Mouse (Mus musculus) T-helper 1 cell (primary cell): ENCODE measurements around the gene Mettl13.

Experiments used
- in situ Hi-C: fragments of 300-600 bp; cut with MboI, MseI; formaldehyde crosslinking; loops from one replicate; pipeline ENCODE4 v1.15.1; 2025; ENCODE audit warnings: high pct_unique_total_duplicates

Mettl13 gene

GRCm38 (mm10) chr1:162533766-162534560 lies 14.4 kb downstream of the Mettl13 start:
- in situ Hi-C loops, result loop anchor here (5.0 kb wide), 1 partner anchor 128 kb away; no protein-coding TSS in a partner anchor

DNA sequence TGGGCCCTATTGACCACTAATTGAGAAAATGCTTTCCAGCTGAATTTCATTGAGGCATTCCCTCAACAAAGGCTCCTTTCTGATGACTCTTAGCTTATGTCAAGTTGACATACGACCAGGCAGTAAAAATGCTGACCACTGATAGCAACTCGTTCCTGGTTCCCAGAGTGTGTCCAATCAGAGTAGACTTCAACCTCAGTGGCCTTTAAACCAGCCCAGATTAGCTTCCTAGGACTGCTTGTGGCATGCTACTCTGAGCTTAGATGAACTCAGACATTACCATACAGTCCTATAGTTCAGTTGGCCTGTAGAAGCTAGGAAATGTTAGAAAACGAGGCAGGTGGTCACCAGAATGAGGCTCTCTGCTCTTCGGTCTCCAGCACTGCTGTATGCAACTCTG lies 16.0 kb downstream of the Mettl13 start:
- in situ Hi-C loops, result loop anchor here (5.0 kb wide), 1 partner anchor 130 kb away; no protein-coding TSS in a partner anchor

- in situ Hi-C loops, result loop anchor here (5.0 kb wide), 1 partner anchor 131 kb away; no protein-coding TSS in a partner anchor
Observed at GRCm38 (mm10) chr1:162531584-162531983, 16.8 kb downstream of the Mettl13 start.

GRCm38 (mm10) chr1:162530666-162531065 lies 17.7 kb downstream of the Mettl13 start:
- in situ Hi-C loops, result loop anchor here (5.0 kb wide), 1 partner anchor 132 kb away; no protein-coding TSS in a partner anchor

DNA sequence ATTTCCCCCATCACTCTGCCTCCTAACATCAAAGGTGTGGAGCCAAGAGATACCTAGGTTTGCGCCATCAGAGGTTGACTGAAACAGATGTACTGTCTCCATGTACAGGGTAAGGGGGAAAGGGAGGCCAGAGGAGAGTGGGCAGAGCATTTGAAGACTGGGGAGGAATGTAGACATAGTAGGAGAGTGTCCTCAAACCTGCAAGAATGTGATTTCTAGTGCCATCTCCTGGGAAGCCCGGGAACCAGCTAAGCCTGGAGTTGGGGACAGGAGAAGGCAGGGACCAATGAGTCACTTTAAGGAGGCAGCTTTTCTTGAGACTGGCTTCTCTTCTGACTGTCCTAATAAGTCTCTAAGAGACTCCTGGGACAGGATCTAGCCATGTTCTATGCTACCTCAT lies 18.7 kb downstream of the Mettl13 start:
- in situ Hi-C loops, result loop anchor here (5.0 kb wide), 1 partner anchor 133 kb away; no protein-coding TSS in a partner anchor

GRCm38 (mm10) chr1:162515116-162515515 lies 33.2 kb downstream of the Mettl13 start:
- in situ Hi-C loops, result no loop called here

GRCm38 (mm10) chr1:162510013-162510356 lies 38.4 kb downstream of the Mettl13 start:
- in situ Hi-C loops, result no loop called here

GRCm38 (mm10) chr1:162509329-162510012 lies 38.9 kb downstream of the Mettl13 start:
- in situ Hi-C loops, result no loop called here

GRCm38 (mm10) chr1:162508211-162509005 lies 39.9 kb downstream of the Mettl13 start:
- in situ Hi-C loops, result no loop called here

DNA sequence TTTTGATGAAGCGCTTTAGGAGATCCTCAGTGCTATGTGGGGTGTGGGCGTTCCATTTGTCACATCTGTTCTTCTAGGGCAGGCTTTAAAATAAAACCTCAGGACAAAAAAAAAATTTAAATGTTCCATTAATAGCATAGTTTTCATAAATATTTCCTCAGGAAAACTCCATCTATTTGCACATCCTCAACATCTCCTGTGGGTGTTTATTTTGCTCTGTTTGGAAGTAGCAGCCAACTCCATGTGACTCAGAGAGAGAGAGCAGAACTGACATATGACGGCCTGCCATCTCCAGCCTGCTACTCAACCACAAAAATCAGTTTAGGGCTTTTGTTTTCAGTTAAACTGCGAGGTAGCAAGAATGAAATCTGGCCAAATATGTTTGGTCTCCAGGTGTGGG lies 41.8 kb downstream of the Mettl13 start:
- in situ Hi-C loops, result no loop called here

DNA sequence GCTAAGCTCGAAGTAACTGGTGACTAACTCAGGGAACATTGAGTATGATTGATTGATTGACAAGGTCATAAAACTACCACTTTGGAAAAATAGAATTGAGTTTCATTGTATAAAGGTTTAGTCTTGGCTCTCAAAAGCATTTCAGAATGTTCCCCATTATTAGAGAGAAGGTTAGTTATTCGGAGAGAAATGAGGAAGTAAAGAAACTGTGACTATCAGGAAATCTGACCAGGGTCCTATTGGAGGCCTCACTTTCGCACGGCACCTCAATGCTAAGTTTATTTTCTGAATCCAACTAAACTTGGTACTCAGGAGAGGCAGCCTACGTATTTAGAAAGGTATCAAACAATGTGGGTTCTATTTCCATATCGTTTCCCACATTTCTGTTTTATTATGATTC lies 42.7 kb downstream of the Mettl13 start:
- in situ Hi-C loops, result no loop called here
